Mouse (Mus musculus) liver, embryonic 12.5 days (tissue): Measurements from ENCODE around the gene Htra1. TPM values are rescaled to one million over a fixed set of nuclear protein-coding genes. Genes with fewer than 3 reads are reported as not detected.

ENCODE experiments used
- ATAC-seq: fragments of 200-750 bp; cut with Nextera tagmentation; 2 replicates; pipeline ENCODE4 v1.8.0; 2017; ENCODE audit warnings: moderate number of reproducible peaks, mild to moderate bottlenecking, moderate library complexity
- H3K27ac ChIP-seq: fragments of 300-500 bp; sonication (generic); 2 replicates; pipeline ENCODE4 v1.5.1; 2016; ENCODE audit warnings: mild to moderate bottlenecking
- H3K27me3 ChIP-seq: fragments of 300-500 bp; sonication (generic); replicated peaks from 2 replicates; pipeline ENCODE4 v1.6.1; 2016; ENCODE audit warnings: mild to moderate bottlenecking, moderate library complexity
- H3K36me3 ChIP-seq: fragments of 300-500 bp; sonication (generic); 2 replicates; pipeline ENCODE4 v1.6.1; 2016; ENCODE audit warnings: mild to moderate bottlenecking, moderate library complexity
- H3K4me1 ChIP-seq: fragments of 300-500 bp; sonication (generic); 2 replicates; pipeline ENCODE4 v1.6.1; 2016
- H3K4me2 ChIP-seq: fragments of 300-500 bp; sonication (generic); 2 replicates; pipeline ENCODE4 v1.6.1; 2016; ENCODE audit warnings: mild to moderate bottlenecking, moderate library complexity
- H3K4me3 ChIP-seq: fragments of 300-500 bp; sonication (generic); 2 replicates; pipeline ENCODE4 v1.5.1; 2016; ENCODE audit warnings: mild to moderate bottlenecking, moderate library complexity
- H3K9ac ChIP-seq: fragments of 300-500 bp; sonication (generic); 2 replicates; pipeline ENCODE4 v1.6.1; 2016; ENCODE audit warnings: mild to moderate bottlenecking, moderate library complexity
- H3K9me3 ChIP-seq: fragments of 300-500 bp; sonication (generic); replicated peaks from 2 replicates; pipeline ENCODE4 v1.6.1; 2016; ENCODE audit warnings: mild to moderate bottlenecking, moderate library complexity
- WGBS: fragments of 180-500 bp; shearing (Covaris S2); methylation state at CpG from one replicate; pipeline ENCODE4 v1.1.7; 2016; ENCODE audit not compliant: insufficient replicate concordance; 5-methylcytosine and 5-hydroxymethylcytosine counted together
- polyA plus RNA-seq: library from polyadenylated mRNA; unstranded; fragments of >200 nt; fragmentation: Nextera tagmentation; extraction: Ambion mirVana; gene quantifications from 2 replicates; pipeline ENCODE4 v1.2.1, GENCODE M21; 2016

Htra1 gene
- polyA plus RNA-seq, 1 experiment from 2014 or later: 0.75 TPM

DNA sequence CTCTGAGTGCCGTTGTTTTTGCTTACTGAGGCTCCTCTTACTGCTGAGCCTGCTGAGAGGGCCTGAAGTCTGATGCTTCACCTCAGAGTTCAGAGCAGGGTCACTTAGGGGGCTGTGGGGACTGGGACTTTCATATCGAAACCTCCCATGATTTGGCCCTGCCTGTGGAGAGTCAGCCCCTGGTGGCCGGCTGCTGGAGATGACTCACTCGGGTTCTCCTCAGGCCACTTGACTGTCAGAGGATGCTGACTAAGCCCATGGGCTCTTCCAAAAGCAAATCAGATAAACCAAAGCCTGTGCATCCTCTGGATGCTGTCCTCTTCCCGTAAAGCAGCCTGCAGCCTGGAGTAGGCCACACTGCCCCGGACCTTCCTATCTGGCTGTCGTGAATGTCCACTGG is 32.6 kb downstream of the Htra1 start:
- ATAC-seq: no peak
- Histone ChIP-seq H3K9me3 (no peaks in the 10 kb centered on the region), H3K36me3 (no peaks in the 10 kb centered on the region), H3K4me1 (peaks cover 3% of the 10 kb centered on the region; the same call in 1 of the 2 replicates), H3K9ac (no peak overlapping the region), H3K4me3 (no peak overlapping the region), H3K27ac (no peak overlapping the region), H3K27me3 (no peaks in the 10 kb centered on the region), H3K4me2 (no peak overlapping the region)
- 38% methylated on average over 7 of the region's 7 CpGs for whole genome bisulfite sequencing

DNA sequence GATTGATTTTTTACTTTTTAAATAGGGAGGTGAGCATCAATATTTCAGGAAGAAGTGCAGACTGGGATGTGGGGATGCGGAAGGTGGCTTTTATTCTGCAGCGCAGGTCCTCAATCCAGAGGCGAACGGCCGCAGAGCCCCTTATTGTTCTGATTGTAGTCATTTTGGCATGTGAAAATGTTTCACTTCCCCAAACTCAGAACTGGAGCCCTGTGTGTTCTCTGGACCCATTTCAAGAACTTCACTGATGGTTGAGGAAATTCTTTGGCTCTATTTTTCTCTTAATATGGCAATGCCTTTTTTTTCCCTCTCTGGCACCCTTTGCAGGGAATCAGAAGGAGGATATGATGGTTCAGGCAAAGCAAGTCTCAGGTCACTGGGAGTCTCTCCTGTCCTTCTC is 33.2 kb downstream of the Htra1 start:
- H3K27ac ChIP-seq: no peak overlapping the region
- no peak overlapping the region for H3K4me3 ChIP-seq
- H3K36me3 ChIP-seq: no peaks in the 10 kb centered on the region
- no peak for ATAC-seq
- H3K4me2 ChIP-seq: no peak overlapping the region
- H3K4me1 ChIP-seq: peaks cover 3% of the 10 kb centered on the region; the same call in 1 of the 2 replicates
- no peak overlapping the region for H3K9ac ChIP-seq
- H3K27me3 ChIP-seq: no peaks in the 10 kb centered on the region
- no peaks in the 10 kb centered on the region for H3K9me3 ChIP-seq
- 70% methylated on average over 5 of the region's 5 CpGs for WGBS

DNA sequence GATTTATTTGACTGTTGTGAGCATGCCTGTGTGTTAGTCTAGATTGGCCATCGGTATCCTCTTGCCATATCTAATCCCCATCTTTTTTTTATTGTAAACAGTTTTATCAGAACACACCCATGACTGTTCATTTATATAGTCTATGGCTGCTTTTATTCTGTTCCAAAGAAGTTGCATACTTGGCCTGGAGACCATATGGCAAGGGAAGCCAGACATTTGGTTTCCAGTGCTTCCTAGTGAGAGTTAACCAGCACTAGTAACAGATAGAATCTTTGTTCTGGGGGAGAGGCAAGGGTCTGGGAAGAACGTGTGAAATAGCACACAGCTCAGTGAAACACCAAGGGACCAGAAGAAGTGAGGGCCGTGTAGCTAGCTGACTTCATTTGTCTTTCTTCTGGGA is 33.6 kb downstream of the Htra1 start:
- no peak overlapping the region for H3K27ac ChIP-seq
- H3K27me3 ChIP-seq: no peaks in the 10 kb centered on the region
- no peak for ATAC-seq
- H3K4me3 ChIP-seq: no peak overlapping the region
- peaks cover 3% of the 10 kb centered on the region; the same call in 1 of the 2 replicates for H3K4me1 ChIP-seq
- H3K4me2 ChIP-seq: no peak overlapping the region
- 46% methylated on average over 3 of the region's 3 CpGs for WGBS
- no peaks in the 10 kb centered on the region for H3K9me3 ChIP-seq
- no peak overlapping the region for H3K9ac ChIP-seq
- H3K36me3 ChIP-seq: no peaks in the 10 kb centered on the region

DNA sequence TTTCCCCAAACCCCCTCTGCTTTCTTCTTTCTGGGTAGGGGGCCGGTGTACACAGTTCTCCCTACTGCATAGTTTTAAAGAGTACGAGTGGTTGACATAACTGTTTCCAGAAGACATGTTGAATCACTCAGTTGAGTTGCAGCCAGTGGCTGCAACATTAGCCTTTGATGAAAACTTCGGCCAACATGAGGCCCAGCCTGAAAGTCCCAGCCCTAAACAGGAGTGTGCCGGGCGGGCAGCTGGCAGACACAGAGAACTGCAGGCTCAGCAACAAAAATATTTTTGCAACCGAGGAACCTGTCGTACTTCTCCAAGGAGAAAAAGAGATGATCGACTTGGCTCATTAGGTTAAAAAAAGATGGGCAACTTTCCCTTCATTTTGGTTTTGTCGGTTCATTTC is 36.9 kb downstream of the Htra1 start:
- H3K4me2 ChIP-seq: no peak overlapping the region
- H3K27ac ChIP-seq: no peak overlapping the region
- 74% methylated on average over 9 of the region's 9 CpGs for whole genome bisulfite sequencing
- no peak for ATAC-seq
- no peaks in the 10 kb centered on the region for H3K9me3 ChIP-seq
- H3K36me3 ChIP-seq: no peaks in the 10 kb centered on the region
- no peak overlapping the region for H3K4me3 ChIP-seq
- no peak overlapping the region for H3K9ac ChIP-seq
- H3K4me1 ChIP-seq: 0 out of 2 replicates have a peak, but pooled peaks cover 2% of the 10 kb centered on the region
- no peaks in the 10 kb centered on the region for H3K27me3 ChIP-seq

DNA sequence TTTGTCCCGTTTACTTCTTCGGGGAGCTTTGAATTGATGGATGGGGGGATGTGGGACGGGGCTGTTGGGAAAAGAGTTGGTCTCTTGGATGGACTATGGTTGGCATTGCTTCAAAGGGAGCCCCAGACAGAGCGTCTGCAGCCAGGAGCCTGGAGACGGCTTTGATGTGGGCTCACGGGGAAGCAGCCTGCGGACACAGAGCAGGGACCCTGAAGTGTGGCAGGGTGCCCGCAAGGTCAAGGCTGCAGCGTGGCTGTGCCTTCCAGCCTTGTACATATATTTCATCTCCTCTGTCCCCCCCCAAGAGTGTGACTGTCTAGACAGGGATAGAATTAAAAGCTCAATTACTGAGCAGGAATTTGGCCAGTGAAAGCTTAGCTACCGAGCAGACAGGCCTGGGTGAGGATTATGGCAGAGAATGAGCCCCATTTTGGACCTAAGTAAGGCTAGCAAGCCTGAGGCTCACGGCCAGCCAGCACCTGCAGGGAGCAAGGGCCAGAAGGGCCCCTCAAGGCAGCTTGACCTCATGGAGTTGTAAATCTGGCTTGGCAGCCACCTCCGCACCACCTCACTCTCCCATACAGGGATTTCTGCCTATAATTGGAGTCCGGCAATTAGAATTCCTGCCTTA is 40.5 kb downstream of the Htra1 start:
- no peak for ATAC-seq
- Histone ChIP-seq H3K4me3 (no peak overlapping the region), H3K4me2 (no peak overlapping the region), H3K9ac (no peak overlapping the region), H3K4me1 (0 out of 2 replicates have a peak, but pooled peaks cover 2% of the 10 kb centered on the region), H3K27me3 (no peaks in the 10 kb centered on the region), H3K36me3 (no peaks in the 10 kb centered on the region), H3K9me3 (no peaks in the 10 kb centered on the region), H3K27ac (no peak overlapping the region)
- 64% methylated on average over 13 of the region's 13 CpGs for WGBS

DNA sequence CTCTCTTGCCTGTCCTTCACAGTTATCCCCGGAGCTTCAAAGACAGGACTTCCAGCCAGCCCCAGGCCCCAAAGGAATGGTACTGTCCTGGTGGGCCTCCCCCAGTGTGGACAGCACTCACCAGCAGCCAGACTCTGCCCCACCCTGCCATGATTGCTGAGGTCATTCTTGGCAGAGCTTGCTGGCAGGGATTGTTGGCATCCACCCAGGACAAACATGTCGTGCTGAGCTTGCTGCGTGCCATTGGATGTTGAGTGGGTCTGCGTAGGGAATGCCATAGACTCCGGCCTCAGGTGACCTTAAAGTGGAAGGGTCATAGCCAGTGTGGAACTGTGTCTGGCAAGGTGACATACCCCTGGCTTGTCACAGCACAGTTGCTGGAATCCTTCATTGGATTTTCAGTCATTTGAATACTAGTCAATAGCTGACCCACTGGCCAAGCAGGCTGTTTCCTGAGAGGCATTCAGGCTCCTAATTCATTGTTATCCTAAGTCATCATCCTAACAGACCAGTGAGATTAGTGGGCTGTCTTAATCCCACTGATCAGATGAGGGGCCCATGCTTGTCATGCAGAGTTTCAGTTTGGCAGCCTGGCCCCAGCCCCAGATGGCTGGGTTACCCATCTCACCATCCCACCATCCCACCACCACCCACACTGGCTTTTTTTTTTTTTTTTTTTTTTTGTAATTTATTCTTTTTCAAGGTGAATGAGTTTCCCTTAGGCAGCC is 42.0 kb downstream of the Htra1 start:
- H3K9ac ChIP-seq: no peak overlapping the region
- ATAC-seq: 0 out of 2 replicates have a peak, but pooled peaks have one; percentile 8
- no peak overlapping the region for H3K4me2 ChIP-seq
- H3K4me1 ChIP-seq: 0 out of 2 replicates have a peak, but pooled peaks cover 2% of the 10 kb centered on the region
- no peaks in the 10 kb centered on the region for H3K27me3 ChIP-seq
- no peak overlapping the region for H3K4me3 ChIP-seq
- 62% methylated on average over 5 of the region's 5 CpGs for WGBS
- no peak overlapping the region for H3K27ac ChIP-seq
- H3K36me3 ChIP-seq: no peaks in the 10 kb centered on the region
- no peaks in the 10 kb centered on the region for H3K9me3 ChIP-seq

DNA sequence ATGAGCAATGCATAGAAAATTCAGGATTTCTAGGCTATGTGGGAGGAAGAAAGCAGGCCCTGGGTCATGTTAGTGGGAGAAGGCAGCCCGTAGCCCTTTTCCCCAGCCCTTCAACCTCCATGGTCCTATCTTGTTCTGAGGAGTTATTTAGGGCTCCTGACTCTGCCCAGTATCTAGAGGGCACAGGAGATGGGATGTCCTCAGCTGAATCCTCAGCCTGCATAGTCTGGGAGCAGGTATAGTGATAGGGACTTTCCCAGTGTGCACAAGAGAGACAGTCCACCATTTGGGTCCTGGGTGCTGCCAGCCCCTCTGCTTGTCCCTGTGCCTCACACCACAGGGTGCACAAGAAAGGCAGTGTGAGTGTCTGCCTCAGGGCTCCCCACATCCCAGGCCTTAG is 42.6 kb downstream of the Htra1 start:
- Histone ChIP-seq H3K27ac (no peak overlapping the region), H3K27me3 (no peaks in the 10 kb centered on the region), H3K4me1 (0 out of 2 replicates have a peak, but pooled peaks cover 2% of the 10 kb centered on the region), H3K4me3 (no peak overlapping the region), H3K9ac (no peak overlapping the region), H3K4me2 (no peak overlapping the region), H3K9me3 (no peaks in the 10 kb centered on the region), H3K36me3 (no peaks in the 10 kb centered on the region)
- no peak for ATAC-seq
- WGBS: 44% methylated on average over 1 of the region's 1 CpGs

DNA sequence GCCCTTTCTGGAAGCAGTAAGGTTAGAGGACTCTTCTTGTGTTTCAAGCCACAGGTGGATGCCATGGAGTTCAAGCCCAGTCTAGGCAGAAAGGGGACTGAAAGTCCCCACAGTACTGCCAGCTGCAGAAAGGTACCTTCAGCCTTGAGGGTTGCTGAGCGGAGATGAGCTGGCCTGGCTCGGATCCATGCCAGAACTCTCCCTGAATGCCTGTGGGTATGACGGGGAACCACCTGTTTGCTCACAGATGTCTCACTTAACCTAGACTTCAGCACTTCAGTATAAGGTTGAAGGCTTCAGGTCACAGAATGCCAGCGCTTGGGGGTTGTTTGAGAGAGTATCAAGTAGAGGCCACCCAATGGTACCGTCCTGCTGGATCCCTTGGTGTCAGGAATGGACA is 44.2 kb downstream of the Htra1 start:
- 79% methylated on average over 5 of the region's 5 CpGs for WGBS
- H3K4me1 ChIP-seq: 0 out of 2 replicates have a peak, but pooled peaks cover 2% of the 10 kb centered on the region
- no peak overlapping the region for H3K27ac ChIP-seq
- H3K4me2 ChIP-seq: no peak overlapping the region
- H3K36me3 ChIP-seq: no peaks in the 10 kb centered on the region
- H3K9ac ChIP-seq: no peak overlapping the region
- H3K27me3 ChIP-seq: no peaks in the 10 kb centered on the region
- H3K9me3 ChIP-seq: no peaks in the 10 kb centered on the region
- no peak overlapping the region for H3K4me3 ChIP-seq
- no peak for ATAC-seq

DNA sequence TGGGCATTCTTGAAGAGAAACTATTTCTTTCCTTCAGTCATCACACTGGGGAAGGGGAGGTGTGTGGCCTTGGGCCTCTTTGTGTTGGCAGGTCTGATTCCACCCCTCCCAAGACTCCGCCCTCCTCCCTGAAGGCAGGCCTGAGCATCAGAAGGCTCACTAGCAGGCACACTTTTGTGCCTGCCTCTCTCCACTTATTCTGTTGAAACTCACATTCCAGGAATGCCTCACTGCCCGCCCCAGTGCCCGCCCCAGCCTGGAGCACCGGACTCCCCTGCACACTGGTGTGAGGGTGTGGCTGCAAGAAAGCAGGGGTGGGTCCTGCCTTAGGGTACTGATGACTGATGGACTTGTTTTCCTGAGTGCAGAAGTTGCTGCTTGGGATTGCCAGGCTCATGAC is 46.5 kb downstream of the Htra1 start:
- no peak for ATAC-seq
- no peaks in the 10 kb centered on the region for H3K27me3 ChIP-seq
- H3K4me3 ChIP-seq: no peak overlapping the region
- WGBS: 49% methylated on average over 4 of the region's 4 CpGs
- H3K27ac ChIP-seq: no peak overlapping the region
- H3K9ac ChIP-seq: no peak overlapping the region
- no peak overlapping the region for H3K4me2 ChIP-seq
- H3K9me3 ChIP-seq: no peaks in the 10 kb centered on the region
- H3K4me1 ChIP-seq: 0 out of 2 replicates have a peak, but pooled peaks cover 2% of the 10 kb centered on the region
- no peaks in the 10 kb centered on the region for H3K36me3 ChIP-seq

DNA sequence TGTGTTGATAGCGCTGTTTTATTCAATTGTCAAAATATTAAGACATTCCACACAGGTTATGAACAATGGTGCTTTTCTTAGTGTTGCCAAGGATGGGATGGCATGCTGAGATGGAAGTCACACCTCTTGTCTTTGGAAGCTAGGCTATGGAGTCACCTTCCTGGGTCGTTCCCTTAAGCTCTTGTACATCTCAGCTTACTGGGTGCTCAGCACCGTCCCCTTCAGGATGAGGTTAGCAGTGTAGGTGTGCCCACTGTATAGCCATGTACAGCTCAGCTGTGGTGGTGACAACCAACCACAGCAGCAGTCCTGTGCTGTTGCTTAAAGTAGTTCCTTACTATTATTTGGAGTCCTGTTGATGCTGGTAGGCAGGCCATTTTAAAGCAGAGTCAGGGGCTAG is 47.0 kb downstream of the Htra1 start:
- Histone ChIP-seq H3K9ac (no peak overlapping the region), H3K4me3 (no peak overlapping the region), H3K36me3 (no peaks in the 10 kb centered on the region), H3K4me2 (no peak overlapping the region), H3K27me3 (no peaks in the 10 kb centered on the region), H3K9me3 (no peaks in the 10 kb centered on the region), H3K27ac (no peak overlapping the region), H3K4me1 (no peaks in the 10 kb centered on the region)
- 63% methylated on average over 3 of the region's 3 CpGs for WGBS
- ATAC-seq: no peak

DNA sequence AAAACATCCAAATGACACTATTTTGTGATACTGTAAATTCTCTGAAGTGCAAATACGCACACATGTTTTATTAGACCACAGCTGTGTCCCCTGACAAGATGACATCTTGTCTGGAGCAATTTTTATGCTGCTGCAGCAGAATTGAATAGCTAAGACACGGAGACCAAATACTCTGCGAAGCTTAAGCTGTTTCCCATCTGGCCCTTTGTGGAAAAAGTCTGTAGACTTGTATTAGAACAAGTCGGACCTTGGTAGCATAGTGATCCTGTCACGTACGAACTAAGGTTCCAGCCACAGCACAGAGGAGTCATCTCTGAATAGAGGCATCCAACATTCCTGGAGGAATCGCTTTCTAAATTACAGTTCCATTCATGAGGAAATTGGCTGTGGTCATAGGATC is 48.4 kb downstream of the Htra1 start:
- WGBS: 78% methylated on average over 7 of the region's 7 CpGs
- Histone ChIP-seq H3K27me3 (no peaks in the 10 kb centered on the region), H3K9ac (no peak overlapping the region), H3K4me3 (no peak overlapping the region), H3K9me3 (no peaks in the 10 kb centered on the region), H3K4me2 (no peak overlapping the region), H3K36me3 (no peaks in the 10 kb centered on the region), H3K4me1 (no peaks in the 10 kb centered on the region), H3K27ac (no peak overlapping the region)
- ATAC-seq: no peak

DNA sequence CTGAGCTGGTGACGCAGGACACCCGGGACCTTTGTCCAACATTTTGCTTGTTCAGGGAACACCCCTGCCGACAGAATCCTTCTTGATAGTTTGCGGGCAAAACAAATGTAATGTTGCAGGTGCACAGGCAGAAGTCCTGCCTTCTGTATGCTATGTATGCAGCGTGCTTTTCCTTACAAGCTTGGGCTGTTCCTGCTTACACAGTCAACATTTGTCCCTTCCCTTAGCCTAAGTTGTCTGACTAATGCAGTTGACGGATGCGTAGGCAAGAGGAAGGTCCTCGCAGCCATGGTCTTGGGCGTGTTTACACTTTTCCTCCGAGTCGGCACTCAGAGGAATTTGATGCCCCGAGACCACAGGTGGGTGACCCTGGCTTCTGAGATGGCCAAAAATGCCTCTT is 49.3 kb downstream of the Htra1 start:
- H3K36me3 ChIP-seq: no peaks in the 10 kb centered on the region
- no peaks in the 10 kb centered on the region for H3K4me1 ChIP-seq
- 72% methylated on average over 12 of the region's 12 CpGs for WGBS
- H3K4me3 ChIP-seq: no peak overlapping the region
- H3K4me2 ChIP-seq: no peak overlapping the region
- ATAC-seq: no peak
- no peak overlapping the region for H3K27ac ChIP-seq
- no peaks in the 10 kb centered on the region for H3K27me3 ChIP-seq
- no peak overlapping the region for H3K9ac ChIP-seq
- H3K9me3 ChIP-seq: no peaks in the 10 kb centered on the region
